Mouse (Mus musculus): ENCODE data around the gene Olfr1342. TPM values are rescaled to one million over a fixed set of nuclear protein-coding genes. Genes with fewer than 3 reads are reported as not detected.

Olfr1342 gene
- polyA plus RNA-seq, 1 experiment, result not detected

- no peaks in the 10 kb centered on the region for H3K79me2 ChIP-seq (ENCODE audit: control insufficient read depth, insufficient read depth)
- H3K4me2 ChIP-seq (ENCODE audit: low read depth), result no peak within 1 kb of the TSS
- H3K27me3 ChIP-seq (ENCODE audit: control insufficient read depth, insufficient read depth, insufficient read length), result no peaks in the 10 kb centered on the region
- no peaks in the 10 kb centered on the region for H3K36me3 ChIP-seq (ENCODE audit: control insufficient read depth, insufficient read depth)
- H3ac ChIP-seq (ENCODE audit: control insufficient read depth, insufficient read length), result no peak within 1 kb of the TSS
- no peak within 1 kb of the TSS for H3K4me3 ChIP-seq
- TF ChIP-seq USF1 (IDR thresholded peaks at IDR 0.05; ENCODE audit: low read depth) (no peak), CEBPB (IDR thresholded peaks at IDR 0.05; ENCODE audit: insufficient read depth, poor library complexity, severe bottlenecking) (no peak), REST (IDR thresholded peaks at IDR 0.05; ENCODE audit: insufficient read depth, insufficient read length) (no peak)
These were observed 10.7 kb upstream of the Olfr1342 start, which contains the start of gene Olfr1341 for GRCm38 (mm10) chr4:118703223-118703622. Olfr1341 (plus strand) TSS chr4:118703523.

- H3K36me3 ChIP-seq (ENCODE audit: control insufficient read depth, insufficient read depth), result no peaks in the 10 kb centered on the region
- no peaks in the 10 kb centered on the region for H3K79me2 ChIP-seq (ENCODE audit: control insufficient read depth, insufficient read depth)
- no peak overlapping the region for H3K4me3 ChIP-seq
- no peak for TF ChIP-seq TCF12 (IDR thresholded peaks at IDR 0.05; ENCODE audit: insufficient read depth, poor library complexity, severe bottlenecking)
- H3K27me3 ChIP-seq (ENCODE audit: control insufficient read depth, insufficient read depth, insufficient read length), result peaks cover 17% of the 10 kb centered on the region
- H3K4me2 ChIP-seq (ENCODE audit: low read depth), result no peak overlapping the region
- no peak overlapping the region for H3ac ChIP-seq (ENCODE audit: control insufficient read depth, insufficient read length)
These were observed 1.3 kb upstream of the Olfr1342 start for GRCm38 (mm10) chr4:118693812-118694211.

- Histone ChIP-seq H3ac (ENCODE audit: control insufficient read depth, insufficient read length) (no peak overlapping the region), H3K36me3 (ENCODE audit: control insufficient read depth, insufficient read depth) (no peaks in the 10 kb centered on the region), H3K27me3 (ENCODE audit: control insufficient read depth, insufficient read depth, insufficient read length) (peaks cover 22% of the 10 kb centered on the region), H3K79me2 (ENCODE audit: control insufficient read depth, insufficient read depth) (no peaks in the 10 kb centered on the region), H3K4me2 (ENCODE audit: low read depth) (no peak overlapping the region), H3K4me3 (no peak overlapping the region)
- no peak for TF ChIP-seq POLR2AphosphoS2 (IDR thresholded peaks at IDR 0.05; ENCODE audit: insufficient read length, low read depth)
- TF ChIP-seq TCF12 (IDR thresholded peaks at IDR 0.05; ENCODE audit: insufficient read depth, poor library complexity, severe bottlenecking), result no peak
- TF ChIP-seq POLR2A (IDR thresholded peaks at IDR 0.05; ENCODE audit: insufficient read length, low read depth), result no peak
- TF ChIP-seq MYOG (IDR thresholded peaks at IDR 0.05; ENCODE audit: control insufficient read depth in 1 of 3, insufficient read depth in 1 of 3, insufficient read length in 2 of 3, low read depth in 2 of 3), result no peak
- TF ChIP-seq MYOD1 (IDR thresholded peaks at IDR 0.05; ENCODE audit: control insufficient read depth in 1 of 3, insufficient read length in 2 of 3, low read depth in 2 of 3), result no peak
- TF ChIP-seq REST (IDR thresholded peaks at IDR 0.05; ENCODE audit: insufficient read depth, insufficient read length), result no peak
- TF ChIP-seq USF1 (IDR thresholded peaks at IDR 0.05; ENCODE audit: low read depth), result no peak
- TF ChIP-seq E2F4 (IDR thresholded peaks at IDR 0.05; ENCODE audit: insufficient read depth), result no peak
These were observed 5.5 kb downstream of the Olfr1342 start for GRCm38 (mm10) chr4:118687086-118687485.

- no peak within 1 kb of the TSS for H3K4me3 ChIP-seq
- no peak for TF ChIP-seq TCF12 (IDR thresholded peaks at IDR 0.05; ENCODE audit: insufficient read depth, poor library complexity, severe bottlenecking)
- TF ChIP-seq SRF (IDR thresholded peaks at IDR 0.05; ENCODE audit: control insufficient read depth, insufficient read length, low read depth), result no peak
- no peak for TF ChIP-seq REST (IDR thresholded peaks at IDR 0.05; ENCODE audit: insufficient read depth, insufficient read length)
- no peak for TF ChIP-seq CEBPB (IDR thresholded peaks at IDR 0.05; ENCODE audit: insufficient read depth, poor library complexity, severe bottlenecking)
- no peak for TF ChIP-seq MYOD1 (IDR thresholded peaks at IDR 0.05; ENCODE audit: control insufficient read depth in 1 of 3, insufficient read length in 2 of 3, low read depth in 2 of 3)
- no peak for TF ChIP-seq TCF3 (IDR thresholded peaks at IDR 0.05; ENCODE audit: insufficient read length, low read depth)
- no peak for TF ChIP-seq MAX (IDR thresholded peaks at IDR 0.05; ENCODE audit: low read depth)
- no peak for TF ChIP-seq MYOG (IDR thresholded peaks at IDR 0.05; ENCODE audit: control insufficient read depth in 1 of 3, insufficient read depth in 1 of 3, insufficient read length in 2 of 3, low read depth in 2 of 3)
- no peak for TF ChIP-seq USF1 (IDR thresholded peaks at IDR 0.05; ENCODE audit: low read depth)
- TF ChIP-seq POLR2AphosphoS2 (IDR thresholded peaks at IDR 0.05; ENCODE audit: insufficient read length, low read depth), result no peak
- TF ChIP-seq POLR2A (IDR thresholded peaks at IDR 0.05; ENCODE audit: insufficient read length, low read depth), result no peak
- TF ChIP-seq E2F4 (IDR thresholded peaks at IDR 0.05; ENCODE audit: insufficient read depth), result no peak
These were observed 33.9 kb downstream of the Olfr1342 start, which contains the start of gene Olfr62 for GRCm38 (mm10) chr4:118658652-118659051. Olfr62 (plus strand) TSS chr4:118658952.

GRCm38 (mm10) chr4:118645234-118645633 lies 47.3 kb downstream of the Olfr1342 start:
- H3K4me3 ChIP-seq, result no peak overlapping the region
- no peak overlapping the region for H3K4me2 ChIP-seq (ENCODE audit: low read depth)
- H3ac ChIP-seq (ENCODE audit: control insufficient read depth, insufficient read length), result no peak overlapping the region
- no peaks in the 10 kb centered on the region for H3K79me2 ChIP-seq (ENCODE audit: control insufficient read depth, insufficient read depth)
- no peaks in the 10 kb centered on the region for H3K36me3 ChIP-seq (ENCODE audit: control insufficient read depth, insufficient read depth)
- TF ChIP-seq MYOD1 (IDR thresholded peaks at IDR 0.05; ENCODE audit: control insufficient read depth in 1 of 3, insufficient read length in 2 of 3, low read depth in 2 of 3), result no peak
- no peak for TF ChIP-seq REST (IDR thresholded peaks at IDR 0.05; ENCODE audit: insufficient read depth, insufficient read length)
- TF ChIP-seq POLR2AphosphoS2 (IDR thresholded peaks at IDR 0.05; ENCODE audit: insufficient read length, low read depth), result no peak
- TF ChIP-seq SRF (IDR thresholded peaks at IDR 0.05; ENCODE audit: control insufficient read depth, insufficient read length, low read depth), result no peak
- TF ChIP-seq USF1 (IDR thresholded peaks at IDR 0.05; ENCODE audit: low read depth), result no peak
- TF ChIP-seq TCF12 (IDR thresholded peaks at IDR 0.05; ENCODE audit: insufficient read depth, poor library complexity, severe bottlenecking), result no peak
- no peak for TF ChIP-seq MAX (IDR thresholded peaks at IDR 0.05; ENCODE audit: low read depth)
- TF ChIP-seq MYOG (IDR thresholded peaks at IDR 0.05; ENCODE audit: control insufficient read depth in 1 of 3, insufficient read depth in 1 of 3, insufficient read length in 2 of 3, low read depth in 2 of 3), result no peak
- no peak for TF ChIP-seq E2F4 (IDR thresholded peaks at IDR 0.05; ENCODE audit: insufficient read depth)
- TF ChIP-seq POLR2A (IDR thresholded peaks at IDR 0.05; ENCODE audit: insufficient read length, low read depth), result no peak
- TF ChIP-seq CEBPB (IDR thresholded peaks at IDR 0.05; ENCODE audit: insufficient read depth, poor library complexity, severe bottlenecking), result no peak
- TF ChIP-seq TCF3 (IDR thresholded peaks at IDR 0.05; ENCODE audit: insufficient read length, low read depth), result no peak
- peaks cover 12% of the 10 kb centered on the region for H3K27me3 ChIP-seq (ENCODE audit: control insufficient read depth, insufficient read depth, insufficient read length)

More at GRCm38 (mm10) chr4:118658652-118659051, 33.9 kb downstream of the Olfr1342 start, which contains the start of gene Olfr62:
- Histone ChIP-seq H3ac (ENCODE audit: control insufficient read depth, insufficient read length) (no peak within 1 kb of the TSS), H3K27me3 (ENCODE audit: control insufficient read depth, insufficient read depth, insufficient read length) (no peaks in the 10 kb centered on the region), H3K36me3 (ENCODE audit: control insufficient read depth, insufficient read depth) (no peaks in the 10 kb centered on the region), H3K4me2 (ENCODE audit: low read depth) (no peak within 1 kb of the TSS), H3K79me2 (ENCODE audit: control insufficient read depth, insufficient read depth) (no peaks in the 10 kb centered on the region)

Measured in myocyte (in vitro differentiated cells).